Comparison of ENCODE assay signal across 28 mouse cellular contexts in genomic region chr3:123208891-123209290, GRCm38 (mm10). TPM values are rescaled to one million over a fixed set of nuclear protein-coding genes. Genes with fewer than 3 reads are reported as not detected.
"Had no signal": no experiment of that assay in that cellular context is flagged by ENCODE, and none has a peak within 500 bp of the region (broad histone marks: within the 10 kb centered on the region; RNA-seq: fewer than 3 reads in every experiment).

No protein-coding gene starts in this region.

- H3K4me2 ChIP-seq: heart, embryonic 11.5 days; heart, embryonic 13.5 days; heart, embryonic 15.5 days; hindbrain, embryonic 12.5 days; hindbrain, embryonic 14.5 days; limb, embryonic 12.5 days; liver, embryonic 11.5 days; liver, embryonic 13.5 days had no signal

- H3K4me3 ChIP-seq: gastrocnemius, adult 2 months; heart, adult 2 months; heart, embryonic 13.5 days; heart, embryonic 15.5 days; hindbrain, embryonic 12.5 days; limb, embryonic 10.5 days; limb, embryonic 12.5 days; liver, embryonic 13.5 days had no signal

- H3K36me3 ChIP-seq: heart, embryonic 13.5 days; heart, embryonic 15.5 days; hindbrain, embryonic 12.5 days; limb, embryonic 10.5 days; limb, embryonic 12.5 days; liver, embryonic 13.5 days had no signal

- H3K27ac ChIP-seq: gastrocnemius, adult 2 months; heart, adult 2 months; heart, embryonic 13.5 days; heart, embryonic 15.5 days; hindbrain, embryonic 12.5 days; hindbrain, embryonic 14.5 days; limb, embryonic 10.5 days; limb, embryonic 12.5 days; liver, embryonic 13.5 days had no signal

- DNase-seq: gastrocnemius, adult 2 months; gastrocnemius, postnatal 10 days; gastrocnemius, postnatal 25 days; heart, adult 11 months; heart, adult 2 months; heart, postnatal 14 days; heart, postnatal 36 days; kidney, adult 18-20 months; kidney, adult 8-10 months; kidney, postnatal 10 days; kidney, postnatal 25 days; kidney, postnatal 4 days; layer of hippocampus, adult 9-11 months; layer of hippocampus, postnatal 36 days; liver; liver, embryonic 13.5 days had no signal

- H3K9ac ChIP-seq: heart, embryonic 13.5 days; heart, embryonic 15.5 days; hindbrain, embryonic 12.5 days; hindbrain, embryonic 14.5 days; limb, embryonic 12.5 days; liver, embryonic 13.5 days had no signal

- H3K9me3 ChIP-seq: heart, embryonic 13.5 days; heart, embryonic 15.5 days; hindbrain, embryonic 12.5 days; limb, embryonic 10.5 days; limb, embryonic 12.5 days; liver, embryonic 13.5 days had no signal

- H3K4me1 ChIP-seq: hindbrain, embryonic 12.5 days; limb, embryonic 10.5 days; limb, embryonic 12.5 days; liver, embryonic 13.5 days had no signal

- H3K27me3 ChIP-seq: heart, embryonic 13.5 days; heart, embryonic 15.5 days; hindbrain, embryonic 12.5 days; limb, embryonic 12.5 days; liver, embryonic 13.5 days had no signal

- ATAC-seq: forebrain, embryonic 16.5 days; hindbrain, embryonic 16.5 days; inflammation-experienced regulatory T-cells, adult 6 months; intestine, postnatal 0 days had no signal

RNA-seq across cellular contexts. Expression of gene Synpo2, which starts 27.1 kb away (rescaled TPM):
- polyA plus RNA-seq: inflammation-experienced regulatory T-cells, adult 6 months had no signal
